Mouse (Mus musculus): ENCODE measurements around the gene Ccr3. TPM values are rescaled to one million over a fixed set of nuclear protein-coding genes. Genes with fewer than 3 reads are reported as not detected.
"Not testable (repeated sequence)": the region's sequence is repeated elsewhere in the genome, so short reads cannot be mapped to it uniquely, and the experiment has no call there.

Ccr3 gene
- polyA plus RNA-seq, 1 experiment: 0.11 TPM

DNA sequence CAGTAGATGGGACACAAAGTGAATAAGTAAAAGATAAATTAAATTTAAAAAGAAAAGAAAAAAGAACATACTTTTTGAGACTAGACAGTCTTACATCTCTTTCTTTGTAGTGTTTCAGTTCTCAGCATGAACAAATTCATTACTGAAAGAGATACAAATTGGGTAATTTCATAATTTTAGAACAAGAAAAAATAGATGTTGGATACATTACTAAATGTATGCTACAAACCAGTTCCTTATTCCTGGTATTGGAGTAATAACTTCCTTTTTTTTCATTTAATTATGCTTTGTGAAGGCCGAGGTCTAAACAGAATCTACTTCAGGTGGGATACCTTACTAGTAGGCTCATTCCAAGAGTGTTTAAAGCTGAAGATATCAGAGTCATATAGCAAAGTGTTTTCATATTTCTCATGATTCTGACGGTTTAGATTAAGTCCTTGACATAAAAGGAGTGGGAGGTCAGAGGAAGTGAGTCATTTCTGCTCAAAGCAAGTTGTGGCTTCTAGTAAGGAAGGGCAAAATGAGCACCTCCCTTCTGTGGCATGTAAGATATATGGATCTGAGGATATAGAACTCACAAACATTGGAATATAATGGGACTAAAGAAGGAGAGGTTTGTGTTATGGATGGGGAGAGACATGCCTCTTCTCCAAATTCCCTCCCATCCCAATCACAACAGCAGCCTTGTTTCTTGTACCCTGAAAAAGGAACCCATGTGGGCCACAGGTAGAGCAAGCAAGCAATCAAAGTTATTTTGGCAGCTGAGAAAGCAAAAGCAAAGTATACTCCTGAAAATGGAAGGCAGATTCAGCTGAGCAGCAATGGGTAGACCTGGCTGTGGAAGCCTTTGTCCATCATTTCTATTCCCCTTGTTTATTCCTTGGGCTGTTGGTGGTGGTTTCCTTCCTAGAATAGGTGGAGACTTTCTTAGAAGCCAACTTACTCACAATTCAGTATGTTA lies 46.6 kb downstream of the Ccr3 start:
- peak; percentile 4 for DNase-seq
- WGBS: 62% methylated on average over 2 of the region's 2 CpGs
- no peaks in the 10 kb centered on the region for H3K36me3 ChIP-seq (ENCODE audit: control insufficient read depth, insufficient read depth, low read length)
- H3K27me3 ChIP-seq (replicated peaks; ENCODE audit: control insufficient read depth, insufficient read depth, low read length): no peaks in the 10 kb centered on the region
- H3K4me1 ChIP-seq (ENCODE audit: control insufficient read depth, insufficient read depth, low read length): no peaks in the 10 kb centered on the region
- peak overlapping the region; percentile 50 for H3K27ac ChIP-seq (ENCODE audit: insufficient read depth, low read depth, low read length)
- TF ChIP-seq CTCF (conservative IDR thresholded peaks at IDR 0.05; ENCODE audit: insufficient read depth, insufficient read length, low read depth, low read length) (no peak), POLR2A (IDR thresholded peaks at IDR 0.05; ENCODE audit: low read depth, low read length) (no peak)
- H3K4me3 ChIP-seq (ENCODE audit: insufficient read depth, low read depth, low read length): no peak overlapping the region

DNA sequence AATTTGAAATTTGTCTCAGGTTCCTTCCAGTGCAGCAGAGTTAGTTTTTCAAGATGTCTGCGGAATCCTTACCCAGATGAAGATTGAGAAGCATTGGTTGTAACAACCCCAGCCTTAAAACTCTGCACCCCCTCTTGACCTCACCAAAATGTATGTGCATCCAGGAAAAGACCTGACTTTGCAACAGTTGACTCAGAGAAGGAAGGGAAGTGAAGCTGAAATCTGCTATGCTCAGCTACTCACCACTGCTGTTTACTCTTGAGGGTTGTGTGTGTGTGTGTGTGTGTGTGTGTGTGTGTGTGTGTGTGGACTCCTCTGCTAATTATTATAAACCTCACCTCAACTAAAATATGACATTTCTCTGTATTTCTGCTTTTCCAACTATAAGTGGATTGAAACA lies 49.7 kb downstream of the Ccr3 start:
- Histone ChIP-seq H3K27ac (ENCODE audit: insufficient read depth, low read depth, low read length) (no peak overlapping the region), H3K4me3 (ENCODE audit: insufficient read depth, low read depth, low read length) (no peak overlapping the region), H3K27me3 (replicated peaks; ENCODE audit: control insufficient read depth, insufficient read depth, low read length) (no peaks in the 10 kb centered on the region), H3K4me1 (ENCODE audit: control insufficient read depth, insufficient read depth, low read length) (no peaks in the 10 kb centered on the region), H3K36me3 (ENCODE audit: control insufficient read depth, insufficient read depth, low read length) (no peaks in the 10 kb centered on the region)
- DNase-seq: peak; percentile 16
- 83% methylated on average over 1 of the region's 1 CpGs for WGBS
- TF ChIP-seq POLR2A (IDR thresholded peaks at IDR 0.05; ENCODE audit: low read depth, low read length) (no peak), CTCF (conservative IDR thresholded peaks at IDR 0.05; ENCODE audit: insufficient read depth, insufficient read length, low read depth, low read length) (no peak)

- no peaks in the 10 kb centered on the region for H3K4me1 ChIP-seq (ENCODE audit: control insufficient read depth, insufficient read depth, low read length)
- WGBS: 68% methylated on average over 4 of the region's 4 CpGs
- H3K36me3 ChIP-seq (ENCODE audit: control insufficient read depth, insufficient read depth, low read length): no peaks in the 10 kb centered on the region
- no peak for DNase-seq
- TF ChIP-seq CTCF (conservative IDR thresholded peaks at IDR 0.05; ENCODE audit: insufficient read depth, insufficient read length, low read depth, low read length) (no peak), POLR2A (IDR thresholded peaks at IDR 0.05; ENCODE audit: low read depth, low read length) (no peak)
- H3K27me3 ChIP-seq (replicated peaks; ENCODE audit: control insufficient read depth, insufficient read depth, low read length): no peaks in the 10 kb centered on the region
- no peak overlapping the region for H3K27ac ChIP-seq (ENCODE audit: insufficient read depth, low read depth, low read length)
- H3K4me3 ChIP-seq (ENCODE audit: insufficient read depth, low read depth, low read length): no peak overlapping the region
Observed at GRCm38 (mm10) chr9:124079803-124080202, 58.0 kb downstream of the Ccr3 start.

GRCm38 (mm10) chr9:124080471-124080870 lies 58.7 kb downstream of the Ccr3 start:
- not testable (repeated sequence) for H3K27ac ChIP-seq (ENCODE audit: insufficient read depth, low read depth, low read length); H3K36me3 ChIP-seq (ENCODE audit: control insufficient read depth, insufficient read depth, low read length); H3K27me3 ChIP-seq (replicated peaks; ENCODE audit: control insufficient read depth, insufficient read depth, low read length); H3K4me3 ChIP-seq (ENCODE audit: insufficient read depth, low read depth, low read length); DNase-seq; H3K4me1 ChIP-seq (ENCODE audit: control insufficient read depth, insufficient read depth, low read length)
- WGBS: 86% methylated on average over 13 of the region's 13 CpGs

Other genes with a start within 250 kb of the Ccr3 start
- 0.56 and 1.4 TPM in 2 replicates for gene Cxcr6, start 215.5 kb upstream of the Ccr3 start, polyA plus RNA-seq (2012; rRNA removed)
- 7.1 and 9.9 TPM in 2 replicates for gene Fyco1, start 170.1 kb upstream of the Ccr3 start, polyA plus RNA-seq (2012; rRNA removed)
- 0.45 and 0.72 TPM in 2 replicates for gene Xcr1, start 159.9 kb upstream of the Ccr3 start, polyA plus RNA-seq (2012; rRNA removed)
- gene Ccr1, start 53.3 kb upstream of the Ccr3 start, polyA plus RNA-seq (2012; rRNA removed): 0.72 and 0.81 TPM in 2 replicates
- 0.06 TPM in 1 of 2 replicates, not detected in the other for gene Ccr1l1, start 43.6 kb upstream of the Ccr3 start, polyA plus RNA-seq (2012; rRNA removed)
- gene Ccr2, start 80.0 kb downstream of the Ccr3 start, polyA plus RNA-seq (2012; rRNA removed): 1.4 and 2.1 TPM in 2 replicates
- 0.88 and 1.3 TPM in 2 replicates for gene Ccr5, start 99.6 kb downstream of the Ccr3 start, polyA plus RNA-seq (2012; rRNA removed)

Data from kidney, adult 2 months (tissue).